Mouse (Mus musculus): ENCODE data around the gene Slc41a3.

DNA sequence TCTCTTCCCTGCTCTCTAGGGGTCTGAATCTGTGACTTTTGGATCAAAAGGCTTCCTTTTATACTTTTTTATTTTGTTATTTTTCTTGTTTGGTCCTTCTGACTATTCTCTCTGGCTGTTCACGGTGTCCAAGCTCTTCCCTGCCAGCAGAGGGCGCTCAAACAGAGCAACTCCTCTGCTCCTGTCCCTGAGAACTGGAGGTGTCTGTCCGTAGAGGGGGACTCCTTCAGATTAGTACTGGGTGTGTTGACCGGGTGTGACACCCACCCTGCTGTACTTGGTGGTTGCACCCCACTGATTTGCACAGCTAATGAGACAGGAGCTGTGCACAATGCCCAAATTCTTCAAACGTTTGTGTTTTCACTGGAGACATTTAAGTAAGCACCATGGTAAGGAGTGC lies 2.7 kb downstream of the Slc41a3 start:
- peak; percentile 75; the same call in 1 of the 2 replicates for TF ChIP-seq CTCF (IDR thresholded peaks at IDR 0.05; ENCODE audit: insufficient read depth, low read depth, low read length)
- no peak for TF ChIP-seq POLR2A (IDR thresholded peaks at IDR 0.05; ENCODE audit: insufficient read depth, low read depth, low read length)

Measured in olfactory bulb, adult 2 months (tissue).